Mouse (Mus musculus): ENCODE measurements around the gene Hist3h2ba.

Gene Hist3h2ba

DNA sequence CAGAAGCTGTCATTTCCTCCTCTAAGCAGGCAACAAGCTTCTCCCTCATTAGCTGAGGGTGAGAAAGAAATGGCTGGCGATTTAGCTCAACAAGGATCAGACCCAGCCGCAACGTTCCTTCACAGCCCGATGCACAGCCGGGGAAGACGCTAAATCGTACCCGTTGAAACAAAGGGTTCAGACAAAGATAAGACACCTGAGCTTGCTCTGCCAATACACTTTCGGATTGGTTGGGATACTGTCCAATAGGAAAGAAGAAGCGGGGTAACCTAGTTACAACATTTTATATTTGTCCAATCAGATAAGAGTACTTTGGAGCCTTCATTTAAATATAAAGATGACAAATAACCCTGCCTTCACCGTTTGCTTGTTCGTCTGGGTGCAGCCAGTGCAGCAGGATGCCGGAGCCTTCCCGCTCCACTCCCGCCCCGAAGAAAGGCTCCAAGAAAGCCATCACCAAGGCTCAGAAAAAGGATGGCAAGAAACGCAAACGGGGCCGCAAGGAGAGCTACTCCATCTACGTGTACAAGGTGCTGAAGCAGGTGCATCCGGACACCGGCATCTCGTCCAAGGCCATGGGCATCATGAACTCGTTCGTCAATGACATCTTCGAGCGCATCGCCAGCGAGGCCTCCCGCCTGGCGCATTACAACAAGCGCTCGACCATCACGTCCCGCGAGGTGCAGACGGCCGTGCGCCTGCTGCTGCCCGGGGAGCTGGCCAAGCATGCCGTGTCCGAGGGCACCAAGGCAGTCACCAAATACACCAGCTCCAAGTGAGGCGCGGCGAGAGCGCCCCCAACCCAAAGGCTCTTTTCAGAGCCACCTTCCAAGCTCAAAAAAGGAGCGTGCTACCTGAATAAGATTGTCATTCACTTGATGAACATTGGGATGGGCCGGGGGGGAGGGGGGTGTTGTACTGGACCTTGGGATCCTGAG is at the start of gene Hist3h2ba:
Hist3h2ba (plus strand) TSS at position 379 of the 938 bp plus-strand sequence.
- CTCF ChIA-PET = interaction anchor here (0.6 to 1.0 kb wide), 5 partner anchors 10 to 43 kb away, joined by 3 to 6 read pairs (median 3); partner anchors contain the start of gene Rnf187

DNA sequence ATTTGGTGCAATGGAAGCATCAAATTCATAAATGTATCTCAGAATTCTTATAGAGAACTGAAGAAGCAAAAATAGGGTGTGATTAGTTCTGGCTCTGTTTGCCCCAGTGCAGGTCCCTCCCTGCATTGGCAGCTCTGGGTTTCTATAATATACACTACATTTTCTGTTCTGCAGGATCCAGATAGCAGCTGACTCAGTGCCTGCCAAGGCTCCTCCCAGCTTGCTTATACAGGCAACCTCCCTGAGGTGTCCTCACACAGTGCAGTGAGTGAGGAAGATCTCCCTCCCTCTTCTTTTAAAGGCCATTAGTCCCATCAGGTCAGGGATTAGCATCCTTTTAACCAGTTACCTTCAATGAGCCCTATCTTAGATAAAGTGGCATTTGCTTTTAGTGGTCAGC is 47.6 kb upstream of the Hist3h2ba start:
- CTCF ChIA-PET = no interaction called here

- CTCF ChIA-PET = no interaction called here
Observed at GRCm38 (mm10) chr11:58903511-58904409, 45.0 kb upstream of the Hist3h2ba start, which contains the start of gene Zfp39. Zfp39 (minus strand) TSS chr11:58904225.

GRCm38 (mm10) chr11:58904410-58904718 is 44.4 kb upstream of the Hist3h2ba start:
- CTCF ChIA-PET = no interaction called here

DNA sequence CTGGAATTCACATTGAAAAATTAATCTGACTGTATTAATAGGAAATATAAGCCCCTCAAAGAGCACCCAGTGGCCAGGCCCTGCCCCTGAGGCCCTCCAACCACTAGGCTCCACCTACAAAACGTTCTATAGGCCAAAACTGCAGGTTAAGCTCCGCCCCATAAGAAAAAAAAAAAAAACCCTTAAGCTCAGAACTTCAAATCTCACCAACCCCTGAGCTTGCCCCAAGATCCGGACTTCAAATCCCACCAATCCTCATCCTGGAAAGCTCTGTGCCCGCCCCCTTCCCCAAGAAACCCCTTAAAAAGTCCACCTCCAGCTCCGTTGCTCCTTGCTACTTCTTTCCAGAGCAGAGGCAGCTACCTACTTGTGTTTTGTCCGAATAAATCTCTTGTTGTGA is 43.9 kb upstream of the Hist3h2ba start:
- CTCF ChIA-PET = no interaction called here

DNA sequence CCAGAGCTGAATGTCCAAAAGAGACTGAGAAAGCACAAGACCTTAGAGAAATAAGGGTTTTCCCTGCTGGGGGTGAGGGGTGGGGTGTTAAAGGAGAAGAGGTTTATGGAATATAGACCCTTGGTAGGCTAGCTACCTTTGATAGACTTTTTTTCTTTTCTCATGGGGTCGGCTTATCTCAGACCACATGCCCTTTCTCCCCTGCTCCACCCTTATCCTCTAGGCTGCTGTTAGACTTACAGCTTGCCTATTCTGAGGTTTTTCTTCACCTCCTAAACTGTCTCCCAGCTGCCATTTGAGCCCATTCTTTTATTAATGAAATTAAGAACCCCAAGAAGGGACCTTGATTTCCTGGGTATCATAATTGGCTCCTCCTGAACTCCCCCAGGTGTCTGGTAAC is 34.9 kb upstream of the Hist3h2ba start:
- CTCF ChIA-PET = no interaction called here

DNA sequence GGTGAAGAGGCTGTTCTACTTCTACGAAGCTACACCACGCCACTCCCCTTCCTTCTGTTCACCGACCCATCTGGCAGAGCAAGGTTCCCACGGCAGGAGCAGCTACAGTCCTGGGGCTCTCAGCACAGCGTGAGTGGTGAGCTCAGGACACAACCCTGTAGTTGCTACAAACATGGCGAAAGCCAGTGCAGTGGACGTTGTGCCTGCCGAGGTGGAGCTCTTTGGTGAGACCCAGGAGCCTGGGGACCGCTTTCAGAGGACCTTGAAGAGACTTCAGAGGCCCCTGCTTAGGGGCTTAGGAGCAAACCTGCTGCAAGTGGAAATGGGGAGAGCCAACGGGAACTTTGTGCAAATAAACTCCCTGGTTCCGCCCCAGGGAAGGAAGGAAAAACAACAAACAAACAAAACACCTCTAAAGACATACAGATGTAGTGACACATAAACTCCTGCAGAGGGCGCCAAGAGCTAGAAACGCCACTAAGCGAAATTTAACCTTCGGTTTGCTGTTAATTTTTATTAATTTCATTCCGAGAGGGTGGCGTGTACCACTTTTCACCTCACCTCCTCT is 34.2 kb upstream of the Hist3h2ba start:
- CTCF ChIA-PET = interaction anchor here (0.6 to 0.7 kb wide), 2 partner anchors 46 to 66 kb away, joined by 3 read pairs; no protein-coding TSS in a partner anchor

DNA sequence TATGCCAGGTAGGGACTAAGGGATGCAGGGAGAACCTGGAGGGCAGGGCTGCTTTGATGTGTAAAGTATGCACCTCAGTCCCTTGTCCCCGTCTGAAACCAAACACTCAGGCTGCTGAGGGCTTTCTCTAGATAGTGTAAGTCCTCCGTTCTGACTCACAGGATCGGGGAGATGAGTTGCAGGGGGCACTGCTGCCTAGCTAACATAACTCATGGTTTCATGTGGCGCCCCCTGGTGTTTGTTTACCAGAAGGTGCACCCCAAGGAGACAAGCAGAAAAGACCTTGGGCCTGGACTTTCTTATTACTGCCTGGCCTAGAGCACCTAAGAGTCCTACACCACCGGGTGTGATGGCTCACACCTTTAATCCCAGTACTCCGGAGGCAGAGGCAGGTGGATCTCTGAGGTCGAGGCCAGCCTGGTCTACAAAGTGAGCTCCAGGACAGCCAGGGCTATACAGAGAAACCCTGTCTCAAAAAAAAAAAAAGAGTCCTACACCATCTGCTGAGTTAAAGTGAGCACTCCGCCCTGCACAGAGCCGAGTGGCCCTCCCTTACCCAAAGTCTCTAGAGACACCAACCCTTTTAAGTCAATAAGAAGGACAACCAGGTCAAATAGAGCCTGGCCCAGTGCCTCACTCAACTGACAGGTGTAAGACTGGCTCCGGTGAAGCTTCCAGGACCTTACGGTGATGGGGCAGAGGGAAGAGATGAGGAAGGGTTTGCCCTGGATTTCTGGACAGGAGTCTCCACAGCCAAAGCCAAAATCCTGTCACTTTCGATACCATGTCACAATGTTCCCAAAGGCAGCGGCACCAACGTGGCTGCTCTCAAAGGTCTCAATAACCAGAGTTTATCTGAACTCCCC is 31.6 kb upstream of the Hist3h2ba start:
- CTCF ChIA-PET = no interaction called here

- CTCF ChIA-PET = no interaction called here
Observed at GRCm38 (mm10) chr11:58917745-58918366, 30.9 kb upstream of the Hist3h2ba start, which contains the start of gene Btnl10. Btnl10 (plus strand) TSS chr11:58917908.

DNA sequence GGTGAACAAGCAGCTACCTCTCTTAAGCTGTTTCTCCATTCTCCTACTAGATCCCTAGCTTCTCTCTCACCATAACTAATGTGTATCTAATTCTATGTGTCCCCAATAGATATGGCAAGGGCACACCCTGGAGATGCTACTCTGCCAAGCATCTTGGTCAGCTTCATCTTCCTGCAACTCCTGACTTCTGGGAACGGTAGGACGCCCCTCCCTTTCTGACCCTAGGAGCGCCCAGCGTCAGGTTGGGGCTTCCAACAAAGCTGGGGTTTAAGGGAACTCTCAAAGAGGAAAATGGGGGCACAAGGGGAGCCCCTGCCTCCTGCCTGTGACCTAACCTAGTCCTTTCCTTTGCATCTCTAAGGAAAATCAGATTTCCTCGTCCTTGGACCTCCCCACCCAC is 30.0 kb upstream of the Hist3h2ba start:
- CTCF ChIA-PET = interaction anchor here (0.6 to 0.7 kb wide), 2 partner anchors 21 to 92 kb away, joined by 3 to 6 read pairs; no protein-coding TSS in a partner anchor

GRCm38 (mm10) chr11:58922420-58922819 is 26.3 kb upstream of the Hist3h2ba start:
- CTCF ChIA-PET = no interaction called here

GRCm38 (mm10) chr11:58926651-58927050 is 22.1 kb upstream of the Hist3h2ba start:
- CTCF ChIA-PET = interaction anchor here (0.6 to 0.7 kb wide), 2 partner anchors 7 to 33 kb away, joined by 3 to 4 read pairs; no protein-coding TSS in a partner anchor

- CTCF ChIA-PET = interaction anchor here (0.6 to 0.7 kb wide), 2 partner anchors 8 to 32 kb away, joined by 3 to 4 read pairs; no protein-coding TSS in a partner anchor
Observed at GRCm38 (mm10) chr11:58927053-58927452, 21.7 kb upstream of the Hist3h2ba start.

DNA sequence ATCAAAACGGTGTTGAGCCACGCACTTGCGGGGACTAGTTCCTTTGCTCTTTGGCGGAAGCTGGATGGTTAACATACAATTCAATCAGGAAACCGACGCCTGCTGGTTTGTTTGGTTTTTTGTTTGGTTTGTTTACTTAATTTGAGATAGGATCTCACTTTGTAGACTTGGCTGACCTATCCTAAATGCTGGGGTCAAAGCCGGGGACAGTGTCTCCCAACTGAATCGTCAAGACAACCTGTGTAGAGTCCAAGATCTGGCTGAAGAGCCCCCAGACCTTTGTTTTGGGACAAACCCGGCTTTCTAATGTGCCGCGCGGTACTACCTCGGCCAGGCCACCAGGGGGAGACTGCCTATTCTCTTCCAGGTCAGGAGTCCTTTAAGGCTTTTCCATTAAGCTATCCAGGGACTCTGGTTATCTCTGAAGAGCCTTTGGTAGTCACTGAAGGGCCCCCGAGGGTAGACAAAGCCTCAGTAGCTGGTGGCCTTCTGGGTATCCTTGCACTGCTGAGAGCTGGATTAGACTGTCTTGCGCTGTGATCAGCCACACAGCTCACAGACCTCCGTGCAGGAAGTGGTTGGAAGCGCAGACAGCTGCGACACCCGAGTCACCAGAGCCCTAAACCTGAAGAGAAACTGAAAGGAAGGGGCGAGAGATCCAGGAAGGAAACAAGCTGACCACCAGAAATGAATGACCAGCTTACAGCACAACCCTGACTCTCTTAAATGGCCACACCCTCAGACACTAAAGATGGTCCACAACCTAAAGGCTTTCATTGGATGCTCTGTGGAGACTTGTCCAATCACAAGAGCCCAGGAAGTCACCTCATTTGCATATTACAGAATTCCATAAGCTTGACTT is 20.7 kb upstream of the Hist3h2ba start:
- CTCF ChIA-PET = interaction anchor here (0.5 to 0.9 kb wide), 3 partner anchors 20 to 573 kb away, joined by 3 read pairs; partner anchors contain the start of genes Hist3h2a and Trim17

- CTCF ChIA-PET = interaction anchor here (0.6 to 0.9 kb wide), 4 partner anchors 19 to 233 kb away, joined by 3 read pairs; partner anchors contain the start of genes Hist3h2a, Hist3h2ba and Trim17
Observed at GRCm38 (mm10) chr11:58929055-58929454, 19.7 kb upstream of the Hist3h2ba start.

- CTCF ChIA-PET = interaction anchor here (0.6 kb wide), 1 partner anchor 19 kb away, joined by 3 read pairs; the partner anchor contains the start of gene Hist3h2ba
Observed at GRCm38 (mm10) chr11:58929641-58930040, 19.1 kb upstream of the Hist3h2ba start.

DNA sequence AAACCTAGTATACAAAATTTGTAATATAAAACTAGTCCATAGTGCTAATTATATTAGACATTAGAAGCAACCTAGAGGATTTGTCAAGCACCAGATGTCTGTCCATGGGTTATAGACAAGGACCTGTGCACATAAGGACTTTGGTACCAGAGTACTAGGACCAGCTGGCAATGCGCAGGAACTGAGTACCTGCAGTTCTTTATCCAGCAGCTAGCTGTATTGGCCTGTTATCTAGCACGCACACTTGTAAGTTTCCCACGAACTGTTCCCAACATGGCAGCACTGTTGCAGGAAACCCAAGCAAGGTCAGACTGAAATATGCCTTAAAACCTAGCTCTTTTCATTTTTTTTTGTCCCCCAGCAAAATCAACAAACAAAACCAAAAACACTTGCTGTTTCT is 18.5 kb upstream of the Hist3h2ba start:
- CTCF ChIA-PET = no interaction called here

DNA sequence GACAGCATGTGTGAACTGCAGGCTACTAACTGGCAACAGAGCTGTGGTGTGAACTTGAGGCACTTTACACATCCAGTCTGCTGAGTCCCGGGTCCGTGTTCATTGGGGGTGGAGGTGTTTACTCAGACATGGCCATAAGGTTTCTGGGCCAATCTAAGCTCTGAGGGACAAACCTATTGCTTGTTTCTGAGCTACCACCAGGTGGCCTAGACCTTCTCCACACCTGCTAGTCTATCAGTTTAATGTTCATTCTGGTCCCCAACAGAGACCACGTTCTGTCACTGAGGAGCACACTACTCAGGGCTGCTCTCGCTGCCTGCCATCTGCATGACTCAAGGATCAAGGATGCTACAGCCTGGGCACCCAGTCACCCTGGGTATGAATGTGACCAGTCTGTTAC is 17.1 kb upstream of the Hist3h2ba start:
- CTCF ChIA-PET = no interaction called here

DNA sequence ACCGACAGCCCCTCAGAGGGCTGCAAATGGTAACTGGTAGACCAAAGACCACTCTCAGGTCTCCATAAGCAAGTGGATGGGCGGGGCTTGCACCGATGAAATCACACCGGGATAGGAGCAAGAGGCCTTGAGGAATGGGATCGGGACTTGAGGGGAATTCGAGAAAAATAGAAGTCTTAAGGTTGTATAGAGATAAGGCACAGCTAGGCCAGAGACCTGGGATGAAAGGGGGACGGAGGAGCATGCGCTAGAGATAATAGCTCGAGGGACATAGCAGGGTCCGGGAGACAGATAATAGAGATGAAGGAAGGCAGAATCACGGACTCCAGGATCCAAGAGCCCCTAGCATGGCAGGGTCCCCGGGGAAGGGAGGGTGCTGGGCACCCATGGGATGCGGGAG is 10.8 kb upstream of the Hist3h2ba start:
- CTCF ChIA-PET = no interaction called here
